Mouse (Mus musculus): Measurements from ENCODE around the gene Vti1a. TPM values are rescaled to one million over a fixed set of nuclear protein-coding genes. Genes with fewer than 3 reads are reported as not detected.

Vti1a gene
- total RNA-seq, 2 experiments from 2014 or later, result 49.5 to 49.7 TPM

DNA sequence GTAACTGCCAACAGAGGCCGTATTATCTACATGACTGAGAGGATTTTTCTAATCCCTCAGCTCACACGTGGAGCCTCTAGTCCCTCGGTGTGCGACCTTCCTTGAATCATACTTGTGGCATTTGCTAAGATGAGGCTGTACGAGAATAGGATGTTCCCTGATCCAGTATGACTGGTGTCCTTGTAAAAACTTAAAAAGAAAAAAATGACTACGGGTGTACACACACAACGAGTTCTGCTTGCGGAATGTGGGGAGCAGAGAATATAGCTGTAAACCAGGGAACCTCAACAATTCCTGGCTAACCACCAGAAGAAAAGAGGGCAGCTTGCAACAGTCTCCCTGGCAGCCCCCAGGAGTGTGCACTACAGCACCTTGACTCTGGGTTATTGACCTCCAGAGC lies 300.8 kb downstream of the Vti1a start:
- no peak for DNase-seq (ENCODE audit: low spot score in 2 of 2)

GRCm38 (mm10) chr19:55618546-55618945 lies 302.5 kb downstream of the Vti1a start:
- no peak for DNase-seq (ENCODE audit: low spot score in 2 of 2)

DNA sequence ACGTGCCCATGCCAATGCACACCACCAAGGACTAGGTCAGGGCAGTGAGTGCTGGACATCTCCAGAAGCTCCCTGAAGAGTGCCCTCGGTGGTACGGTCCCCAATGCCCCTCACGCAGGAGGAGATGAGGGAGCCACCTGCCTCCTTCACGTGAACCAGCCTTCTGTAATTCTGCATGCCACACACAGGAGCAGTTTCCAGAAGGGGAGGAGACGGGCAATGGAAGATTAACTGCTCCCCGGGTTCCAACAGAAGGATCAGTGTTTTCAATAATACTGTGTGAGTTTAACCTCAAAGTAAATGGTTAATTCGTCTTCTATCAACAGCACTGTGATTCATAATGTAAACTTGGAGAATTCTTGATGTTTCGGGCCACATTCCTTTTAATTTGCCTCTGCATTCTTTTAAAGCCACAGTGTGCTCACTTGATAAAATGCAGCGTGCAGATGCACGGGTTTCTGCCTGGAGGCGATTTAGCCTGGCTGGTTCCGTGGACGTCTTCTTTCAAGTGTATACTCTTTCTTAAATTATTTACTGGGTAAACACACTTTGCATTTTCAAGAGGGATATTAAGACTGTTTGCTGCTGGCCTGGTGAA lies 304.4 kb downstream of the Vti1a start:
- no peak for DNase-seq (ENCODE audit: low spot score in 2 of 2)

DNA sequence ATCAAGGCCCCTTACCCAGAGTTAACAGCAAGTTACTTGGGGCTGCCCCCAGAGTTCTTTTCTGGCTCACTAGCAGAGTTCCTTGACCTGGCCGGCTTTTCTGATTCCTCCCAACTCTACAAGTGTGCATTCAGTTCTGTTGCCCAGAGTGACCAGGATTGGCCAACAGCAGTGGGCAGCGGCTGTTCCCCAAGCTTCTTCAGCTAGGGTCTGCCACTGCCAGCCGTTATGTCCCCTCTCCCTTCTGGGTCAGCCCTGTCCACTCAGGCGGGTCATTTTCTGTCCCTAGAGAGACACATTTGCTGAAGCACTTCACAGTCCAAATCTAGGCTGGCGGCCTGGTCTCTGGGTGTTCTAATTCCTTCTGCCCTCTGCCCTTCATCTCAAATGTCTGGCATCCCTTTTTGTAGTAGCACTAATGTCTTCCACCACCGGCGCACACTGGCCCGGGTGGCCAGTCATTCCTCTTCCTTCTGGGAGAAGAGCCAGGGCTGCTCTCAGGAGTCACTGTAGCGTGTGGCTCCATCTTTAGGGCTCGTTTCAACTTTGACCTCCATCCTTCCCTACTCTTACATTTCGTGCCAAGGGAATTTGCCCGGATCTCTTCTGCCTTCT lies 305.0 kb downstream of the Vti1a start:
- peak in 1 of 2 experiments; percentile 49 for DNase-seq (ENCODE audit: low spot score in 2 of 2)

GRCm38 (mm10) chr19:55622821-55623220 lies 306.7 kb downstream of the Vti1a start:
- no peak for DNase-seq (ENCODE audit: low spot score in 2 of 2)

DNA sequence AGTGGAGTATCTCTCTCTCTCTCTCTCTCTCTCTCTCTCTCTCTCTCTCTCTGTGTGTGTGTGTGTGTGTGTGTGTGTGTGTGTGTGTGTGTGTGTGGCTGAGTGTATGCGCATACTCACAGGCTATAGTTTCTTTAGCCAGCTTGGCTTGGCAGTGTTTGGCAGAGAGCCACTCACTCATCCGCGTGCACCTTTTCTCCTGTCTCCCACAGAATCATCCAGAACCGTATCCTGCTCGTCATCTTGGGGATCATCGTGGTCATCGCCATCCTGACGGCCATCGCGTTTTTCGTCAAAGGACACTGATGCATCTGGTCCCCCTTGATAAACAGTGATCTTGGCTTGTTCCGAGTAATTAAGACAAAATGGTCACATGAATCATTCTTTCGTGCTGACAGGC lies 307.5 kb downstream of the Vti1a start:
- no peak for DNase-seq (ENCODE audit: low spot score in 2 of 2)

DNA sequence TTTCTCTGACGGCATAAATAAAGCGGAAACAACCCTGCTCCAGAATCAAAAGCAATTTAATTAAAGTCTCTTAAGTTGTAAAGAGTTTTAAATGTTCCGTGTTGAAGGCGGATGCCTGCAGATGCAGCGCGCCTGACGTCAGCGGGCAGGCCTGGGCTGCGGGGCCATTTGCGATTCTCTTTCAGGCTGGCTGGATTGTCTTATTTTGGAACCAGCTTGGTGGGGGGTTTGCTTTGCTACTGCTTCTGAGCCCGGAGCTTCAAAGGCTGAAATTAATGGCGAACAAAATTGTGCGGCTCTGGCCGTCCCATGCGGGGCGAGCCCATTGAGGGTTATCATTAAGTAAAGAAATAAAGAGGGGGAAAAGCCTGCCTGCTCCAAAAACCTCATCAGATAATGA lies 310.4 kb downstream of the Vti1a start:
- DNase-seq (ENCODE audit: low spot score in 2 of 2), result peak; percentile 17 to 30

GRCm38 (mm10) chr19:55626952-55627351 lies 310.9 kb downstream of the Vti1a start:
- DNase-seq (ENCODE audit: low spot score in 2 of 2), result no peak

DNA sequence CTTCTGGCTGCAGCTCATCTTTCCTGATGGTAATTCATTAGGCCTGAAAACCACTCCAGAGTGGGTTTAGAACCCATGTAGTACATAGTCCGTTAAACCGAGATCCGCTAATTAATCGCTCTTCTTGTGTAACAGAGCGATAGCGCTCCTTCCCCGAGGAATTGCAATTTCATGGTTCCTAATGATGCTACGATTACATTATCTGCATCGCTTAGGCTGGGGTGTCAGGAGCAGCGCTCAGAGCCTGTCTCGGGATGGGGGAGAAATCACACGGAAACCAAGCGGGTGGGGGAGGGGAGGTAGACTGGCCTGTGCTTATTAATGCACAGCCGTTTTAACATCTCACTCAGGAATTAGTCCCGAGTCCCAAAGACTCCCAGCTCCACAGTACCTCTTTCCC lies 319.4 kb downstream of the Vti1a start:
- no peak for DNase-seq (ENCODE audit: low spot score in 2 of 2)

DNA sequence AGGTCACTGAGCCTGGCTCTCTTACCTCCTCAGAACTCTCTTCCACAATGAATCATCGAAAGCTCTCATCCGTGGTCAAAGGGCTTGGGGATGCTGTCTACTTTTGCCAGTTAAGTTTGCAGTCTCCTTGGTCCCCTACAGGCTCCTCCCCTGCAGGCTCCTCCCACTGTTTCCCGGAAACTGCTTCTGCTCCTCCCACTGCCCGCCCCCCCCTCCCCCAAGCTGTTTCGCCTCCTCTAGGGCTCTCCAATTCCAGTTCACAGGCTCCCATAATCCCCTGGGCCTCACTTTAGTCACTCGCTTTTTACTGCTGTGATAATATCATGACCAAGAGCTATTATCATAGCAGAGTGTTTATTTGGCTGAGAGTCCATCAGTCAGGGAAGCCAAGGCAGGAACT lies 324.2 kb downstream of the Vti1a start:
- no peak for DNase-seq (ENCODE audit: low spot score in 2 of 2)

- DNase-seq (ENCODE audit: low spot score in 2 of 2), result no peak
Measured at GRCm38 (mm10) chr19:55641891-55642290, 325.8 kb downstream of the Vti1a start.

GRCm38 (mm10) chr19:55642361-55642760 lies 326.3 kb downstream of the Vti1a start:
- DNase-seq (ENCODE audit: low spot score in 2 of 2), result no peak

DNA sequence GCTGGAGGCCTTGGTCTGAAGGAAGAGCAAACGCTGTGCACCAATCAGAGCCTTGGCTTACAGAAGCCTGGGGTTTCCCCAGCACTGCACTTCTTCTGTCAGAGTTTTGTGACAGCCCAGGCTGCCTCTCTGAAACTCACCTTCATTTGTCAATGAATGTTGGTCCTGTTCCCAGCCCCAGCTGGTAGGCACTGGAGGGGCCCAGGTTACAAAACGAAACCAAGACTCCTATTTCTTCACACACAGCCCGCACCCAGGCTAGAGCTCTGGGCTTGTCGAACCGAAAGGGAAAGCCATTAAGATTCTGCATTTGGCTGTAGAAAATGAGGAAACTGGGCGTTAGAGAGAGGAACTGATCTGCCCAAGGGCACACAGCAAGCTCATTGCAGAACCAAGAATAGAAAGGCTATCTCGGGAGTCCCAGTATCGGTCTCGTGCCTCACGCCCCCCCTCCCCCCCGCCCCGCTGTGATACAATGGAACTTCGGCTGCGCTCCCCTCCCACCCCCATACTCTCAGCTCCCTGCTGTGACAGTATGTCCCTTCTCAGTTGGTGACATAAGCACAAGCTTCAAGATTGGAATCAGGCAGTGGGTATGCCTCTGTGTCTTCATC lies 327.3 kb downstream of the Vti1a start:
- DNase-seq (ENCODE audit: low spot score in 2 of 2), result peak; percentile 25 to 38

DNA sequence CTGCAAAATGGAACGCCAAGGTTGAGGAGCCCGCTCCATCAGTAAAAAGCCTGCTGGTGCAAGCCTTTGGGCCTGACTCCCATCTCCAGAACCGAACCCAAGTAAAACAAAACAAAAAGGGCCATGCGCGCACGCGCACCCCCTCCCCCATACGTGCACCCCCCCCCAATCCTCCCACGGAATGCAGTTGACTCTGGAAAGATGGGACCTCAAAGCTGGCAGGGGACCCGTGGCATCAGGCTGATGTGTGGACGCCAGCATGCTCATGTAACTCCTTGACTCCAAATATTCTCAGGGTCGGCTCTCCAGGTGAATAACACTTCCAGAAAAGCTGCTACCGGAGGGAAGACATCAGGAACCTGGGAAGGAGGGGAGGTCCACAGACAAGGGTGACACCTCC lies 327.8 kb downstream of the Vti1a start:
- no peak for DNase-seq (ENCODE audit: low spot score in 2 of 2)

DNA sequence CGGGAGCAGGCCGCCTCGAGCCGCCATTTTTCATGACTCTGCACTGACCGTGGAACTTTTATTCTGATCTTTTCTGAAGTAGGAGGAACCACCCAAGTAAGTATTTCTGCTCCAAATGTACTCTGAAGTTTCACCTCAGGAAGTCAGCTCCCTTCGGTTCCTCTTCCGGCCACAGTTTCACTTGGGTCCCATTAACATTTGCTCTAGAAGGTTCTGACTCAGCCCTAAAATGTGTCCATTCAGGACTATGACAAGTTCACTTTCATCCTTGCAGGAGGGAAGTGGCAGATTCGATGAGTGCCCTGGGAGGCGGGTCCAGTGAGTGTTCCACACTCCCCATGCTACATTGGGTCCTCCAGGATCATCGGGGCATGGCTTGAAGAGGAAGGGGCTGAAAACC lies 333.3 kb downstream of the Vti1a start:
- no peak for DNase-seq (ENCODE audit: low spot score in 2 of 2)

DNA sequence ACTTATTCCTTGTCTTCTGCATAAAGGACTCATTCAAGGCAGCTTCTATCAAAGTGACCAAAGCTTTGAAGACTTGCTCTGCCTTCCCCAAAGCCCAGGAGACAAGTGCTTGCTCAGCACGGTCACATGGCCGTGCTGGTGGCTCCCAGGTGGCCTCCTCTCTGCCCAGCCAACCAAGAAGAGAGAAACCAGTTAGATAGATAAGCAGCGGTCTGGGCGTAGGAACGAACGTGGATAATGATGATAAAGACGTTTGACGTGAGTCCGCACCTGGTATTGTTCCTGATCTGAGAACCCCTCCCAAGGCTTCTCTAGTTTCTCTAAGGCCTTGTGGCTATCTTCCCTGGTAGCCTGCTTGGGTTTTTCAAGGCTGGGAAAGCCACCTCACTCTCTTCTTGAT lies 334.9 kb downstream of the Vti1a start:
- DNase-seq (ENCODE audit: low spot score in 2 of 2), result no peak

GRCm38 (mm10) chr19:55652693-55653265 lies 336.7 kb downstream of the Vti1a start:
- no peak for DNase-seq (ENCODE audit: low spot score in 2 of 2)

DNA sequence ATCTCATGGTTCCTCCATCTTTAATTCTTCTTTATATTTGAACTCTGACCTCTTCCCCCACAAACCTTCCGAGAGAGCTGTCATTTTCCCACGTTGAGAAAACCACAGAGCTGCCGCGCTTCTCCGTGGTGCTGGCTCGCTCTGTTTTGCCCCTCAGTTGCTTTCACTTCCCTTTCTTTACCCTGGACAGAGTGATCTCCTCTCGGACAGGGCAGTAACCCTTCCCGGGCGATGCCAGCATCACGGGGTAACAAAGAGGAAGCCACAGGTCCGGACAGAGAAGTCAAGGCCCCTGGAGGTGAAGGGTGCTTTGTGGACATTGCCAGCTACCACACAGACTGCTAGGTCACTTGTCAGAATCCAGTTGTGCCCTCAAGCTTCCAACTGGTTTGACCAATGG lies 344.1 kb downstream of the Vti1a start:
- DNase-seq (ENCODE audit: low spot score in 2 of 2), result peak in 1 of 2 experiments; percentile 31

- peak in 1 of 2 experiments; percentile 15 for DNase-seq (ENCODE audit: low spot score in 2 of 2)
Measured at GRCm38 (mm10) chr19:55662521-55663223, 346.6 kb downstream of the Vti1a start.

- DNase-seq (ENCODE audit: low spot score in 2 of 2), result no peak
Measured at GRCm38 (mm10) chr19:55667787-55668186, 351.7 kb downstream of the Vti1a start.

GRCm38 (mm10) chr19:55668896-55669295 lies 352.8 kb downstream of the Vti1a start:
- no peak for DNase-seq (ENCODE audit: low spot score in 2 of 2)
